Mouse (Mus musculus) right cerebral cortex, postnatal 14 days (tissue): ENCODE measurements around the gene Ddost.

ENCODE experiments used
- DNase-seq: peaks from one replicate; pipeline ENCODE4 v3.0.0; 2022

Gene Ddost

DNA sequence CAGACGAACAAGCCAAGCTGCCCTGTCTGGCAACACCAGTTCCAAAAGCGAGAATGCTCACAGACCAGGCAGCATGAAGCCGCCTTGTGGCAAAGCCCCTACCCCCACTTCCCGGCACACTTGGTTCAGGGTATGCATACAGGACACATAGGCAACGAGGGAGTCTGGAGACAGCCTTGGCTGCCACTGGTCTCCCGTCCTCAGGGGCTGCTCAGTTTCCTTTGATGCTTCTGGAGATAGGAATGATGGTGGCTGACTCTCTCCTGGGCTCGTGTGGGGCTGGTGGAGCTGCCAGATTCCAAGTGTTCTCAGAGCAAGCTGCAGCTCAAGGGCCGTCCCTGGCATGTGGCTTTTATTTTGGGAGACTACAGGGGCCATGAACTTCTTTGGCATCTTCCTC is 36.9 kb downstream of the Ddost start:
- no peak for DNase-seq

DNA sequence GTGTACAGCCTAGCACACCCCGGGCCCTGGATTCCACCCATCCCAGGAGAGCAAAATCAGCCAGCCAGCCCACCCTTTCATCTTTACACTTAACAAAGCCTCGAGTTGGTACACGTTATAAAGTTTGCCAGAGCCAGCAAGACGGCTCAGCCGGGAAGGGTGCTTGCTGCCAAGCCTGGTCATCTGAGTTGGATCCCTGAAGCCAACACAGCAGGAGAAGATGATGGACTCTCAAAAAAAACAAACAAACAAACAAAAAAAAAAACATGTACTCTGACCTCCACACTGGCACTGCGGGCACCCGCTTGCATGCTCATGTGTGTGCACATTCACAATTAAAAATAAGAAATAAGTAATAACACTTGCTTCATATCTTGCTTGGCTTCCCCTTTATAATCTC is 37.5 kb downstream of the Ddost start:
- no peak for DNase-seq

DNA sequence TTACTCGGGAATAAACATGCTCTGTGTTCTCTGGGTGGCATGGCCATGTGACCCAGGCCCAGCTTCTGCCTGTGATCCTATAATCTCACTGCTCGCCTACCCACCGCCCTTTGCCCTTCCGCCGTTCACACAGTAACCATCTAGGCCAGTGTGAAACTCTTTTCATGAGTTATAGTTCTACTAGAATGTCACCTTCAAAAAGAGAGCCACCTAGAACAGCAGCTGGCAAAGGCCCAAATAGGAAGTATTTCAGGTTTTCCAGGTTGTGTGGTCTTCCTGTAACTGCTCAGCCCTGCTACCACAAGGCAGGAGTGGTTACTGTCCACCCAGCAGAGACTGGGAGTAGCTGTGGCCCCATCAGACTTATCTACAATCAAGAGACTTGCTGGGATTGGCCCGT is 38.2 kb downstream of the Ddost start:
- DNase-seq, result no peak

DNA sequence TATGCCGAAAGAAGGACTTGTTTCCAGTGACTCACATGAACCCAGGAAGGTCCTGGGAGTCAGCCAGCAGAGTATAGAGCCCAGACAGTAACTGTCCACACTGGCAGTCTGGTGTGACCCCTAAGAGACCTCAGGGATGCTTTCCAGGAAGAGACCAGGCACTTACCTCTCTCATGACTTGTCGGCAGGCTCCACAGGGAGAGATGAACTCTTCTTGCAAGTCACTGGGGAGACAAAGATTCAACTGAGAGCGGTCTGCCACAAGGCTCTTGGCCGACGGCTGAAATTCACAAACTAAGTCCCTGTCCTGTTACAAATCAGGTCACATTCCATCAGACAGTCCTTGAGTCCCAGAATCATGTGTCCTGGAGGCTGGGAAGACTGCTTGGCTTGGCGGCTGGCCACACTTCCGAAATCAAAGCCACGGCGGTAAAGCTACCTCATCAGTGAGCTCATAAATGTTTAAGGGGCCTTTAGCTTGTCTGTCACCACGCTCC is 38.9 kb downstream of the Ddost start:
- DNase-seq, result no peak

DNA sequence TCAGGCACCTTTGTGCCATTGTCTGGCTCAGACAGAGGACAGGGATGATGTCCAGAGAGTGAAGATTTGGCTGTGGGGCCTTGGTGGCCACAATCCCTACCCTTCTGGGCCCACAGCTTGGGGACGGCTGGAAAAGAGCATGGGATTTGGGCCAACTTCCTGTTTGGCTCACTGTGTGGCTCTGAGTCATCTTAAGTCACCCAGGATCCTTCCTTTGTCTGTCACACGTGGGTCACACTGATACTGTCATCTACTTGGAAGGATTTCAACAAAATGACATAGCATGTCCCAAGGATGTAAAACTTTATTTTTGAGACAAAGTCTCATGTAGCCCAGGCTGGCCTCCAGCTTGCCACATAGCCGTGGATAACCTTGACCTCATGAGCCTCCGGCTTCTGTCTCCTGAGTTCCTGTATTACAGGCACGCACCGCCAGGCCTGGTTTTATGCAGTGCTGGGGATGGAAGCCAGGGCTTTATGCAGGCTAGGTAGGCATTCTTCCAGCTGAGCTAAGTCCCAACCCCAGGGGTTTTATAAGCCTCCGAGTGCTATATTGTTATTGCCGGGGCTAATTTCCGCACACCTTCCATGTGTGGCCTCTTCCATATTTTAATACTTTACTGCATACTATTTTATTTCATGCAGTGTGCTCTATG is 40.5 kb downstream of the Ddost start:
- no peak for DNase-seq

DNA sequence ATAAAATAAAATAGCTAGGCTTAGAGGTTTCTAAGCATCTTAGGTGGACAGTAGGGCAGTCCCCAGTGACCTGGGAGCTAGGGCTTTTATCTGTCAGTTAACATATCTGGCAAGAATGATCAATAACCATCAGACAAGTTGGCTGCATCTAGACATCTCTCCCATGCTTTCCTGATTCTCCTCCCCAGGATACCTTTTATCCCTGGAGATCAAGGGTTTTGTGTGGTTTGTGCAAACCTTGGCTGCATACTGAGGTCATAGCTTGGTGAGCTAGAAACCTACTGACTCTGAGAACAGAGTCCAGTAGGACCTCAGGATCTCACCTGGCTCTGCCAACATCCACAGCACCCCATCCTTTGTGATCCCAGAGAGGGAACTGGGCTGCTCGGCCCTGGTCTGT is 42.8 kb downstream of the Ddost start:
- DNase-seq, result no peak

DNA sequence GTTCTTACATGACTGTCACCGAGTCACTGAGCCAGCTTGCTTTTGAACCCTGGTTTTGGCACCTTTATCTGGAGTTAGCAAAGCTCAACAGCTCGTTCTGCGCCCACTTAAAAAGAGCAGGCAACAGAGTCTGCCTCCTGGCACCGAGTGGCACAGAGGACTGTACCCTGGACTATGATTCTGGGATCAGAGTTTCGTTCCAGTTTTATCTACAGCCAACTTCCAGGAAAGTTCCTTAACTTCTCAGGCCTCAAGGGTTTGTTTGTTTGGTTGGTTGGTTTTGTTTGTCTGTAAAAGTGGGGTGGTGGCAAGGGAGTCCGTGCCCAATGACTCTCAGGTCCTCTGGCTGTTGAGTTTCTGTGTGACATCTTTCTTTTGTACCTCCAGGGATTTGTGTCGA is 44.2 kb downstream of the Ddost start:
- no peak for DNase-seq

DNA sequence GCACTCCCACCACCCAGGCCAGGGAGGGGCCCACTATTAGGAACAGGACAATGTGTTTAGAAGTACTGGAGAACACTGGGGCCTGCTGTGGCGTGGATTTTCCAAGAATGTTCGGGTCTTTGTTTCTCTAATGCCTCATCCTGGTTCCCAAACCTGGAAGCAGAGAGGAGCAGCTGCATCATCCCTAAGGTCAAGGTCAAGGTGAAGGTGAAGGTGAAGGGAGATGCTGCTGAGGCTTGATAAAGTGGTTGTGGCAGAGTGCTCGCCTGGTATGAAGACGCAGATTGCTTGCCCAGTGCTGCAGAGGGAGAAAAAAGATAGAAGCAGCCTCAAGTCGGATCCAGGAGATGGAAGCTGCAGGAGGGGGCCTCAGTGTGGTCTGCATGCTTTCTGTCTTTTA is 47.3 kb downstream of the Ddost start:
- DNase-seq, result no peak

DNA sequence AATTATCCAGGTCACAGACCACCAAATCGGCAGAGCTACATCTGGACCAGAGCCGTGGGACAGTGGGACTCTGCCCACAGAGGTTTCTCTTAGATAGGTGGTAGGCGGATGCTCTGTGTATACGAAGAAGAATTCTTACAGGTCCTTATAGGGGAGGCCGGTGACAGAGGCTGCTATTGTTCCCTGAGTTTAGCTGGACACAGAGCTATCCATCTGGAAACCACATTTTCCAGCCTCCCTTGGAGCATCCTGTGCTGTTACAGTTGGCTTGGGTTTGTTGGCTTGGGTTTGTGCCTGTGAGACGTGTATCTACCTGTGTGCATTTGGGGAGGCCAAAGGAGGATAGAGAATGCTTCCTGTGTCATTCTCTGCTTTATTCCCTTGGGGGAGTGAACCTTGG is 48.2 kb downstream of the Ddost start:
- no peak for DNase-seq

DNA sequence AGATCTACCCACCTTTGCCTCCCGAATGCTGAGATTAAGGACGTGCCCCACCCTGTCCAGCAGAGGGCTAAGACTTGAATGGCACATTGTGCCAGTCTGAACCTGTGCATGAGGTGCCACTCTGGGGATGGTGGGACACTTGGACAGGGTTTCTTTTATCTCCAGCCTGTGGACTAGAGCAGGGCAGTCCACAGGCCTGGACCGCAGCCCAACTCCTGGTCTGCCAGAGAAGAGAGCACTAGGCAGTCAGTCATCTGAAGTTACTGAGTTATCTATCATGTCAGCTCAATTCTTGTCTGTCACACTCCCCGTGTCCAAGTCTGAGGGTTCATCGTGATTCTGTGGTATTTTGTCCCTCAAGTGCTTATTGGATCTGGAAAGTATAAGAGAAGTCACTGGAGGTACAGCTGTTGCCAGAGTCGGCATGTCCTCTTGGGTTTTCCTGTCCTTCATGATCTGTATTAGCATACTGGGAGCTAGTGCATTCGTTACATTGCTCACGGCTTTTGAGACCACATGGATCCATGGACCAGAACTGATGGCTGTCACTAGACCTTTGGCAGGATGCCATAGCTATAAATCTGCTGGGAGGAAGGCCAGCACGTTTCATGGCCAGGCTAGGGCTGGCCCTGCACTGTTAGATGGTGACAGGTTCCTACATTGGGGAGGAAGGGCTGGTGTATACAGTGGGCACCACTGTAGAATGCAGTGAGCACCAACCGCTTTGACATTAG is 49.1 kb downstream of the Ddost start:
- DNase-seq, result no peak

DNA sequence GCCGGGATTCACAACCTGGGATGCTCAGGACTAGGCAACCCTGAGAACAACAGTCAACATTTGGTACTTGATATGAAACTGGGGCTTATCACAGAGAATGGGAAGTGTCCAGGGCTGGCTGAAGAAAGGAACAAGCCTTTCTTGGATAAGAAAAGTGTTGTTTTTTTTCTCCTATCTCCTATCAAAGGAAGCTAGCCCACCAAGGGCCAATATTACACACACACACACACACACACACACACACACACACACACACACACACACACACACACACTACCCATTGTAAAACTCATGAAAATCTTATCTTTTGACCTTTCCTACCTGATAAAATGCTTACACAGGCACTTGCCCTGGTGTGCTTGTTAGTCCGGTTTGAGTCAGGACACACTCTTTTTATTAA is 51.0 kb downstream of the Ddost start:
- no peak for DNase-seq

DNA sequence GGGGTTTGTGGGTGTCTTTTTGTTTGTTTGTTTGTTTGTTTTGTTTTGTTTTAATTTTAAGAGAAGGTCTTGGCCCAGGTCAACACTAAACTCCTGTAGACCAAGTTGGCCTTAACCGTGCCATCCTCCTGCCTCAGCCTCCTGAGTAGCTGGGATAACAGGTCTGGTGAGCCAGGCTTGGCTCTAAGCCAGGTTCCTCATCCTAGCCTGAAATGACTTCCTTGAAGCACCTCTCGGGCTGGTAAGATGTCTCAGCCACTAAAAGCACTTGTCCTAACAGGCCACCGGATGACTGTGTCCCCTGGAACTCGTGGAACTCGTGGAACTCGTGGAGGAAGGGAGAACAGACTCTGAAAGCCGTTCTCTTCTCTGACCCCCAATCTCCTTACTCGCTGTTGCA is 51.6 kb downstream of the Ddost start:
- DNase-seq, result no peak

DNA sequence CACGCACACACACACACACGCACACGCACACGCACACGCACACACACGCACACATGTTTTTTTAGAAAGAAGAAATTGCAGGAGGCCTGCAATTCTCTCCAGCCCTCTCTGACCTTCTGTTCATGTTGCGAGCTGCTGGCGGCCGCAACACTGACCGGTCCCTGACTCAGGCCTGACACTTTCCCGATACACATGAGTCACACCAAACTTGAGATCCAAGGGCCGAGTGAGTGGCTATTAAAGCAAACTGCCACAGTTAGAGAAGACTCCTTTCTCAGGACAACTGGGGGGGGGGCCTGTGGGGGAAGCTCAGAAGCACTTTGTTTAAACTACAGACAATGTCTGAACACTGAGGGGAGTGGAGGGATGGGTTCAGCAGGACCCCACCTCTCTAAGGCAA is 52.0 kb downstream of the Ddost start:
- DNase-seq, result no peak

DNA sequence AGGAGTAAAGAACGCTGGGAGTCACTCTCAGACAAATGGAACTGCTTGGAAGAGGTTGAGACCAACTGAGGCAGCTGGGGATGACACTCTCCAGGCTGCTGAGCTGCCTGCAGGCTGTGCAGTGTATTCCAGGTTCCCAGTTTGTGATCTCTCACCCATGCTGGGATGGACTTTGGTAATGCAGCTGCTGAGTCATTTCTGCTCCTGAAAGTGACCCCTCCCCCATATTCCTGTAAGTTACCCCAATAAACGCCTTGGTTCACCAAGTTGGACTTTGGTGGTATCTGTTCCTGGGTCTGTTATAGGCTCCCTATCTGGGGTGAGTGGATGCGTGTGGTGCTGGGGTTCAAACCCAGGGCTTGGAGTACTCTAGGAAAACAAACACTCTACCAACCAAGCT is 53.6 kb downstream of the Ddost start:
- no peak for DNase-seq

DNA sequence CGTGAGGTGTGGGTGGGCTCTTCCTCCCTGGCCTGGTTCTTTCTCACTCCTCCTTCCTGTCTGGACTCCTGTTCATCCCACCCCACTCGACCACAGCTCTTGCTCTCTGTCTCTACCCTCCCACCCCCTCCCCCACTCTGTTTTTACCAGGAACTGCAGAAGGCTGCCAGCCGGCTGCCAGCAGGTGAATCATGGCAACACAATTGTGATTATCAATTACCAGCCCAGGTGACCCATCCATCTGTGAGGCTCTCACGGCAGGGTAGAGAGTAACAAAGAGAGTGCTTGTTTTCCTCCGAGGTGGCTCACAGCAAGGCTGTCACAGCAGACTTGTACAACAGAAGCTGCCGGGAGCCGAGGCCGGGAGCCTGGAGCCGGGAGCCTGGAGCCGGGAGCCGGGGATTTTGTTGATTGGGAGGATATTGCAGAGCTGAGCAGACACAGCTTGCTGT is 56.9 kb downstream of the Ddost start:
- peak; percentile 27 for DNase-seq
